Mouse (Mus musculus): ENCODE results near the gene Timm10. TPM values are rescaled to one million over a fixed set of nuclear protein-coding genes. Genes with fewer than 3 reads are reported as not detected.
A peak's percentile ranks its signal among the peaks of the same experiment; 100 is the strongest.

The Timm10 gene
- polyA plus RNA-seq (2014; fragmentation: Nextera tagmentation; extraction: Ambion mirVana): 55.5 and 55.7 TPM in 2 replicates

GRCm38 (mm10) chr2:84826488-84827282 is at the start of gene Timm10:
Gene Timm10 (plus strand): TSS chr2:84826997.
- H3K4me3 ChIP-seq (ENCODE audit: low read depth, low read length): peak within 1 kb of the TSS; percentile 72
- peak within 1 kb of the TSS; percentile 99 for H3K4me2 ChIP-seq (ENCODE audit: low read depth, low read length)
- no peaks in the 10 kb centered on the region for H3K27me3 ChIP-seq (replicated peaks; ENCODE audit: control insufficient read depth, insufficient read depth, low read length)
- 0 out of 2 replicates have a peak, but pooled peaks cover 6% of the 10 kb centered on the region for H3K36me3 ChIP-seq (ENCODE audit: control insufficient read depth, insufficient read depth, low read length)
- 0% methylated on average over 34 of the region's 34 CpGs for WGBS
- no peaks in the 10 kb centered on the region for H3K9me3 ChIP-seq (ENCODE audit: control insufficient read depth, low read length)
- peak within 1 kb of the TSS; percentile 69 for H3K9ac ChIP-seq (ENCODE audit: low read depth, low read length)
- peak; percentile 97 for DNase-seq (ENCODE audit: low spot score)
- peaks cover 5% of the 10 kb centered on the region; the same call in 1 of the 2 replicates for H3K4me1 ChIP-seq (ENCODE audit: control insufficient read depth, insufficient read depth, low read length)
- peak; percentile 96 for ATAC-seq (ENCODE audit: low read depth)
- H3K27ac ChIP-seq (replicated peaks; ENCODE audit: low read depth, low read length): no peak within 1 kb of the TSS; the same call in 1 of the 2 replicates

GRCm38 (mm10) chr2:84777706-84778105 is 49.1 kb upstream of the Timm10 start:
- H3K4me2 ChIP-seq (ENCODE audit: low read depth, low read length): no peak overlapping the region
- no peak overlapping the region for H3K9ac ChIP-seq (ENCODE audit: low read depth, low read length)
- no peaks in the 10 kb centered on the region for H3K36me3 ChIP-seq (ENCODE audit: control insufficient read depth, insufficient read depth, low read length)
- ATAC-seq (ENCODE audit: low read depth) (no peak), DNase-seq (ENCODE audit: low spot score) (peak; percentile 60)
- no peaks in the 10 kb centered on the region for H3K9me3 ChIP-seq (ENCODE audit: control insufficient read depth, low read length)
- no peaks in the 10 kb centered on the region for H3K27me3 ChIP-seq (replicated peaks; ENCODE audit: control insufficient read depth, insufficient read depth, low read length)
- no peak overlapping the region for H3K27ac ChIP-seq (replicated peaks; ENCODE audit: low read depth, low read length)
- H3K4me3 ChIP-seq (ENCODE audit: low read depth, low read length): no peak overlapping the region
- peaks cover 5% of the 10 kb centered on the region for H3K4me1 ChIP-seq (ENCODE audit: control insufficient read depth, insufficient read depth, low read length)
- 51% methylated on average over 3 of the region's 3 CpGs for WGBS

- no peak overlapping the region for H3K27ac ChIP-seq (replicated peaks; ENCODE audit: low read depth, low read length)
- DNase-seq (ENCODE audit: low spot score): no peak
- H3K4me3 ChIP-seq (ENCODE audit: low read depth, low read length): no peak overlapping the region
- H3K9me3 ChIP-seq (ENCODE audit: control insufficient read depth, low read length): no peaks in the 10 kb centered on the region
- no peak overlapping the region for H3K4me2 ChIP-seq (ENCODE audit: low read depth, low read length)
- ATAC-seq (ENCODE audit: low read depth): no peak
- peaks cover 5% of the 10 kb centered on the region for H3K4me1 ChIP-seq (ENCODE audit: control insufficient read depth, insufficient read depth, low read length)
- 51% methylated on average over 6 of the region's 6 CpGs for WGBS
- H3K27me3 ChIP-seq (replicated peaks; ENCODE audit: control insufficient read depth, insufficient read depth, low read length): no peaks in the 10 kb centered on the region
- H3K36me3 ChIP-seq (ENCODE audit: control insufficient read depth, insufficient read depth, low read length): no peaks in the 10 kb centered on the region
- H3K9ac ChIP-seq (ENCODE audit: low read depth, low read length): no peak overlapping the region
These were observed 47.6 kb upstream of the Timm10 start for GRCm38 (mm10) chr2:84779210-84779609.

GRCm38 (mm10) chr2:84783315-84783714 is 43.5 kb upstream of the Timm10 start:
- Histone ChIP-seq H3K27ac (replicated peaks; ENCODE audit: low read depth, low read length) (no peak overlapping the region), H3K36me3 (ENCODE audit: control insufficient read depth, insufficient read depth, low read length) (no peaks in the 10 kb centered on the region), H3K9me3 (ENCODE audit: control insufficient read depth, low read length) (no peaks in the 10 kb centered on the region), H3K4me1 (ENCODE audit: control insufficient read depth, insufficient read depth, low read length) (no peaks in the 10 kb centered on the region), H3K27me3 (replicated peaks; ENCODE audit: control insufficient read depth, insufficient read depth, low read length) (no peaks in the 10 kb centered on the region), H3K9ac (ENCODE audit: low read depth, low read length) (no peak overlapping the region), H3K4me2 (ENCODE audit: low read depth, low read length) (no peak overlapping the region), H3K4me3 (ENCODE audit: low read depth, low read length) (no peak overlapping the region)
- 93% methylated on average over 1 of the region's 1 CpGs for whole genome bisulfite sequencing
- no peak for ATAC-seq (ENCODE audit: low read depth)
- no peak for DNase-seq (ENCODE audit: low spot score)

- DNase-seq (ENCODE audit: low spot score): no peak
- no peak overlapping the region for H3K27ac ChIP-seq (replicated peaks; ENCODE audit: low read depth, low read length)
These were observed 42.8 kb upstream of the Timm10 start for GRCm38 (mm10) chr2:84783840-84784566.

GRCm38 (mm10) chr2:84788316-84788715 is 38.5 kb upstream of the Timm10 start:
- Histone ChIP-seq H3K27ac (replicated peaks; ENCODE audit: low read depth, low read length) (no peak overlapping the region), H3K36me3 (ENCODE audit: control insufficient read depth, insufficient read depth, low read length) (no peaks in the 10 kb centered on the region), H3K9me3 (ENCODE audit: control insufficient read depth, low read length) (no peaks in the 10 kb centered on the region), H3K27me3 (replicated peaks; ENCODE audit: control insufficient read depth, insufficient read depth, low read length) (no peaks in the 10 kb centered on the region), H3K4me3 (ENCODE audit: low read depth, low read length) (no peak overlapping the region), H3K4me1 (ENCODE audit: control insufficient read depth, insufficient read depth, low read length) (no peaks in the 10 kb centered on the region; the same call in 1 of the 2 replicates), H3K9ac (ENCODE audit: low read depth, low read length) (no peak overlapping the region), H3K4me2 (ENCODE audit: low read depth, low read length) (no peak overlapping the region)
- DNase-seq (ENCODE audit: low spot score) (no peak), ATAC-seq (ENCODE audit: low read depth) (no peak)
- 68% methylated on average over 3 of the region's 3 CpGs for WGBS

More at GRCm38 (mm10) chr2:84783840-84784566, 42.8 kb upstream of the Timm10 start:
- H3K4me2 ChIP-seq (ENCODE audit: low read depth, low read length): no peak overlapping the region
- H3K4me1 ChIP-seq (ENCODE audit: control insufficient read depth, insufficient read depth, low read length): no peaks in the 10 kb centered on the region
- 73% methylated on average over 3 of the region's 3 CpGs for WGBS
- no peak for ATAC-seq (ENCODE audit: low read depth)
- no peaks in the 10 kb centered on the region for H3K27me3 ChIP-seq (replicated peaks; ENCODE audit: control insufficient read depth, insufficient read depth, low read length)
- H3K36me3 ChIP-seq (ENCODE audit: control insufficient read depth, insufficient read depth, low read length): no peaks in the 10 kb centered on the region
- no peaks in the 10 kb centered on the region for H3K9me3 ChIP-seq (ENCODE audit: control insufficient read depth, low read length)
- no peak overlapping the region for H3K4me3 ChIP-seq (ENCODE audit: low read depth, low read length)
- H3K9ac ChIP-seq (ENCODE audit: low read depth, low read length): no peak overlapping the region

- no peaks in the 10 kb centered on the region for H3K27me3 ChIP-seq (replicated peaks; ENCODE audit: control insufficient read depth, insufficient read depth, low read length)
- no peak overlapping the region for H3K9ac ChIP-seq (ENCODE audit: low read depth, low read length)
- H3K4me1 ChIP-seq (ENCODE audit: control insufficient read depth, insufficient read depth, low read length): no peaks in the 10 kb centered on the region; the same call in 1 of the 2 replicates
- DNase-seq (ENCODE audit: low spot score): no peak
- no peak overlapping the region for H3K4me3 ChIP-seq (ENCODE audit: low read depth, low read length)
- H3K4me2 ChIP-seq (ENCODE audit: low read depth, low read length): no peak overlapping the region
- 52% methylated on average over 9 of the region's 9 CpGs for WGBS
- no peaks in the 10 kb centered on the region for H3K36me3 ChIP-seq (ENCODE audit: control insufficient read depth, insufficient read depth, low read length)
- ATAC-seq (ENCODE audit: low read depth): no peak
- H3K9me3 ChIP-seq (ENCODE audit: control insufficient read depth, low read length): no peaks in the 10 kb centered on the region
- no peak overlapping the region for H3K27ac ChIP-seq (replicated peaks; ENCODE audit: low read depth, low read length)
These were observed 36.4 kb upstream of the Timm10 start for GRCm38 (mm10) chr2:84790418-84790817.

GRCm38 (mm10) chr2:84792516-84792915 is 34.3 kb upstream of the Timm10 start:
- no peaks in the 10 kb centered on the region for H3K36me3 ChIP-seq (ENCODE audit: control insufficient read depth, insufficient read depth, low read length)
- no peak overlapping the region for H3K27ac ChIP-seq (replicated peaks; ENCODE audit: low read depth, low read length)
- H3K27me3 ChIP-seq (replicated peaks; ENCODE audit: control insufficient read depth, insufficient read depth, low read length): no peaks in the 10 kb centered on the region
- H3K9ac ChIP-seq (ENCODE audit: low read depth, low read length): no peak overlapping the region
- 80% methylated on average over 3 of the region's 3 CpGs for WGBS
- H3K4me2 ChIP-seq (ENCODE audit: low read depth, low read length): no peak overlapping the region
- H3K9me3 ChIP-seq (ENCODE audit: control insufficient read depth, low read length): no peaks in the 10 kb centered on the region
- no peak overlapping the region for H3K4me3 ChIP-seq (ENCODE audit: low read depth, low read length)
- DNase-seq (ENCODE audit: low spot score) (no peak), ATAC-seq (ENCODE audit: low read depth) (no peak)
- H3K4me1 ChIP-seq (ENCODE audit: control insufficient read depth, insufficient read depth, low read length): no peaks in the 10 kb centered on the region; the same call in 1 of the 2 replicates

All from embryonic facial prominence, embryonic 14.5 days (tissue).